Mouse (Mus musculus): ENCODE results near the gene Snap91. TPM values are rescaled to one million over a fixed set of nuclear protein-coding genes. Genes with fewer than 3 reads are reported as not detected.
A peak's percentile ranks its signal among the peaks of the same experiment; 100 is the strongest.

Gene Snap91
- polyA plus RNA-seq, 1 experiment from 2014 or later, result 4.0 TPM

DNA sequence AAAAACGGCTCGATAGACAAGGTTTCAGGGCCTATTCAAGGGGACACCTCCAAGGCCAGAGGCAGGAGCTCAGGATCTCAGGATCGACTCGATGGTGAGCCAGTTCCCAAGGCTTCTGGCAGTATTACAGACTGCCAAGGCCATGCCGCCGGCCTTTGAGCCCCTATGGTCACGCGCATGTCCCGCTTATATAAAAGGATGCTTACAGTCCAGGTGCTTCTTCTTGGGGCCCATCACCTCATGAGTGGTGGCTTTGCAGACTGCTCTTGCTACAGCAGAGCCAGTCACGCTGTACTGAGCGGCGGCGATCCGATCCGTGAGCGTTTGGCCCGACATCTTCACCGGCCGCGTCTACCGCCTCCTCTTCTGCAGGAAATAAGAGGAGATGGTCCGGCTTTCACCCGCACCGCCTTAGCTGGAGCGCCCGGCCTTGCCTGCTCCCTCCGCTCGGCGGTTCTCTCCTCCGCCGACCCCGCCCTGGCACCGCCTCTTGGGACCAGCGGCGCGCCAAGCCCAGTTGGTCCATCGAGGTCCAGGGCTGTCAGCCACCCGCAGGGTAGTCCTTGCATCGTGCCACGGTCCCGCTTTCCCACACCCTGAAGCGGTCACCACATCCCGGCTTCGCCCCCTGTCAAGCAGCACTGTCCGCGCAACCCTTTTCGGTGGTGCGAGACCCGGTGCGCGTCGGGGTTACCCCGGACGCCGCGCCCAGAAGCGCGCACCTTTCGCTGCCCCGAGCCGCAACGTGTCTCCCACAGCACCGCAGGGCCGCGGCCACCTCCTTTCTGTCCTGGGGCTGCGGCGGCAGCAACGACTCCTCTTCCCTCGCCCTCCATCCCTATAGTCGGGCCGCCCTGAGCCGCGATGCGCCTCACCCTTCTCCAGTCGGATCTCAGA lies 990 bp downstream of the Snap91 start:
- H3K9me3 ChIP-seq (ENCODE audit: control insufficient read depth), result no peaks in the 10 kb centered on the region
- ATAC-seq, result peak; percentile 4; the same call in 1 of the 2 replicates
- peak overlapping the region; percentile 58 for H3K4me3 ChIP-seq (ENCODE audit: low read depth, low read length)
- H3K27ac ChIP-seq (ENCODE audit: low read depth, low read length), result no peak overlapping the region
- H3K4me2 ChIP-seq (replicated peaks; ENCODE audit: low read depth), result peak overlapping the region; percentile 95
- 1% methylated on average over 69 of the region's 75 CpGs for WGBS
- H3K27me3 ChIP-seq (replicated peaks; ENCODE audit: control insufficient read depth, insufficient read depth, low read length), result peaks cover 41% of the 10 kb centered on the region
- H3K36me3 ChIP-seq (ENCODE audit: control insufficient read depth, insufficient read depth), result no peaks in the 10 kb centered on the region
- TF ChIP-seq CTCF (IDR thresholded peaks at IDR 0.05; ENCODE audit: low read depth), result no peak
- H3K4me1 ChIP-seq (replicated peaks; ENCODE audit: control insufficient read depth, insufficient read depth, low read length), result no peaks in the 10 kb centered on the region
- H3K9ac ChIP-seq (ENCODE audit: low read depth, low read length), result no peak overlapping the region

- Histone ChIP-seq H3K4me3 (ENCODE audit: low read depth, low read length) (no peak overlapping the region), H3K27ac (ENCODE audit: low read depth, low read length) (no peak overlapping the region), H3K9me3 (ENCODE audit: control insufficient read depth) (no peaks in the 10 kb centered on the region), H3K9ac (ENCODE audit: low read depth, low read length) (no peak overlapping the region), H3K4me2 (replicated peaks; ENCODE audit: low read depth) (no peak overlapping the region), H3K27me3 (replicated peaks; ENCODE audit: control insufficient read depth, insufficient read depth, low read length) (peaks cover 41% of the 10 kb centered on the region), H3K36me3 (ENCODE audit: control insufficient read depth, insufficient read depth) (no peaks in the 10 kb centered on the region), H3K4me1 (replicated peaks; ENCODE audit: control insufficient read depth, insufficient read depth, low read length) (no peaks in the 10 kb centered on the region)
- WGBS, result 73% methylated on average over 6 of the region's 6 CpGs
- no peak for TF ChIP-seq CTCF (IDR thresholded peaks at IDR 0.05; ENCODE audit: low read depth)
- ATAC-seq, result no peak
Measured at GRCm38 (mm10) chr9:86878716-86879115, 1.7 kb downstream of the Snap91 start.

- no peaks in the 10 kb centered on the region for H3K9me3 ChIP-seq (ENCODE audit: control insufficient read depth)
- TF ChIP-seq CTCF (IDR thresholded peaks at IDR 0.05; ENCODE audit: low read depth), result no peak
- peaks cover 8% of the 10 kb centered on the region for H3K27me3 ChIP-seq (replicated peaks; ENCODE audit: control insufficient read depth, insufficient read depth, low read length)
- WGBS, result 77% methylated on average over 4 of the region's 4 CpGs
- H3K9ac ChIP-seq (ENCODE audit: low read depth, low read length), result no peak overlapping the region
- no peak for ATAC-seq
- no peaks in the 10 kb centered on the region for H3K36me3 ChIP-seq (ENCODE audit: control insufficient read depth, insufficient read depth)
- no peak overlapping the region for H3K27ac ChIP-seq (ENCODE audit: low read depth, low read length)
- H3K4me2 ChIP-seq (replicated peaks; ENCODE audit: low read depth), result no peak overlapping the region
- H3K4me1 ChIP-seq (replicated peaks; ENCODE audit: control insufficient read depth, insufficient read depth, low read length), result no peaks in the 10 kb centered on the region
- no peak overlapping the region for H3K4me3 ChIP-seq (ENCODE audit: low read depth, low read length)
Measured at GRCm38 (mm10) chr9:86873681-86874080, 6.8 kb downstream of the Snap91 start.

GRCm38 (mm10) chr9:86869586-86870338 lies 10.7 kb downstream of the Snap91 start:
- H3K4me1 ChIP-seq (replicated peaks; ENCODE audit: control insufficient read depth, insufficient read depth, low read length), result no peaks in the 10 kb centered on the region
- no peak overlapping the region for H3K9ac ChIP-seq (ENCODE audit: low read depth, low read length)
- ATAC-seq, result no peak
- no peak for TF ChIP-seq CTCF (IDR thresholded peaks at IDR 0.05; ENCODE audit: low read depth)
- no peak overlapping the region for H3K27ac ChIP-seq (ENCODE audit: low read depth, low read length)
- no peaks in the 10 kb centered on the region for H3K36me3 ChIP-seq (ENCODE audit: control insufficient read depth, insufficient read depth)
- 63% methylated on average over 11 of the region's 11 CpGs for WGBS
- no peak overlapping the region for H3K4me2 ChIP-seq (replicated peaks; ENCODE audit: low read depth)
- no peaks in the 10 kb centered on the region for H3K9me3 ChIP-seq (ENCODE audit: control insufficient read depth)
- H3K27me3 ChIP-seq (replicated peaks; ENCODE audit: control insufficient read depth, insufficient read depth, low read length), result no peaks in the 10 kb centered on the region; the same call in 1 of the 2 replicates
- no peak overlapping the region for H3K4me3 ChIP-seq (ENCODE audit: low read depth, low read length)

- no peak overlapping the region for H3K9ac ChIP-seq (ENCODE audit: low read depth, low read length)
- no peak for ATAC-seq
- H3K9me3 ChIP-seq (ENCODE audit: control insufficient read depth), result no peaks in the 10 kb centered on the region
- TF ChIP-seq CTCF (IDR thresholded peaks at IDR 0.05; ENCODE audit: low read depth), result no peak
- no peaks in the 10 kb centered on the region for H3K36me3 ChIP-seq (ENCODE audit: control insufficient read depth, insufficient read depth)
- WGBS, result 80% methylated on average over 4 of the region's 4 CpGs
- H3K4me1 ChIP-seq (replicated peaks; ENCODE audit: control insufficient read depth, insufficient read depth, low read length), result no peaks in the 10 kb centered on the region
- no peak overlapping the region for H3K27ac ChIP-seq (ENCODE audit: low read depth, low read length)
- H3K4me2 ChIP-seq (replicated peaks; ENCODE audit: low read depth), result no peak overlapping the region
- no peaks in the 10 kb centered on the region for H3K27me3 ChIP-seq (replicated peaks; ENCODE audit: control insufficient read depth, insufficient read depth, low read length)
- no peak overlapping the region for H3K4me3 ChIP-seq (ENCODE audit: low read depth, low read length)
Measured at GRCm38 (mm10) chr9:86858101-86858500, 22.4 kb downstream of the Snap91 start.

DNA sequence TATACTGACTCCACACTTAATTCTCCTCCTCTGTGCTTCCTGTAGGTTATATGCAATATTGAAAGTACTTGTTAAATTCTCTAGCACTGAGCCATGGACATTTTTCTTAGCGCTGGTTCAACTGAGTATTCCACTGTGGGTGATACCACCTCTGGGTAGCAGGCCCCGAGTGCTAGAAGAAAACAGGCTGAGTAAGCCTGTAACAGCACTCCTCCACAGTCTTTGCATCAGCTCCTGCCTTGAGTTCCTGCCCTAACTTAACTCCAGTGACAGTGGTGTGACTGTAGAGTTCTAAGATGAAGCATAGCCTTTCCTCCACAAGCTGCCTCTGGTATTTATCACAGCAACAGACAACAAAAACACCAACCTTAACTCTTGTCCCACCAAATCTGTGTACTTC lies 22.8 kb downstream of the Snap91 start:
- H3K9ac ChIP-seq (ENCODE audit: low read depth, low read length), result no peak overlapping the region
- no peak overlapping the region for H3K4me3 ChIP-seq (ENCODE audit: low read depth, low read length)
- 89% methylated on average over 2 of the region's 2 CpGs for WGBS
- H3K36me3 ChIP-seq (ENCODE audit: control insufficient read depth, insufficient read depth), result no peaks in the 10 kb centered on the region
- ATAC-seq, result no peak
- H3K9me3 ChIP-seq (ENCODE audit: control insufficient read depth), result no peaks in the 10 kb centered on the region
- TF ChIP-seq CTCF (IDR thresholded peaks at IDR 0.05; ENCODE audit: low read depth), result no peak
- no peaks in the 10 kb centered on the region for H3K4me1 ChIP-seq (replicated peaks; ENCODE audit: control insufficient read depth, insufficient read depth, low read length)
- no peak overlapping the region for H3K27ac ChIP-seq (ENCODE audit: low read depth, low read length)
- H3K4me2 ChIP-seq (replicated peaks; ENCODE audit: low read depth), result no peak overlapping the region
- no peaks in the 10 kb centered on the region for H3K27me3 ChIP-seq (replicated peaks; ENCODE audit: control insufficient read depth, insufficient read depth, low read length)
